Mouse (Mus musculus): Measurements from ENCODE around the gene Lsm8. TPM values are rescaled to one million over a fixed set of nuclear protein-coding genes. Genes with fewer than 3 reads are reported as not detected.
A peak's percentile ranks its signal among the peaks of the same experiment; 100 is the strongest.
"Not testable (repeated sequence)": the region's sequence is repeated elsewhere in the genome, so short reads cannot be mapped to it uniquely, and the experiment has no call there.

The Lsm8 gene
- 42.3 and 45.0 TPM in 2 replicates for polyA plus RNA-seq (2011; ENCODE audit: insufficient read length, low read depth, missing spikeins)

DNA sequence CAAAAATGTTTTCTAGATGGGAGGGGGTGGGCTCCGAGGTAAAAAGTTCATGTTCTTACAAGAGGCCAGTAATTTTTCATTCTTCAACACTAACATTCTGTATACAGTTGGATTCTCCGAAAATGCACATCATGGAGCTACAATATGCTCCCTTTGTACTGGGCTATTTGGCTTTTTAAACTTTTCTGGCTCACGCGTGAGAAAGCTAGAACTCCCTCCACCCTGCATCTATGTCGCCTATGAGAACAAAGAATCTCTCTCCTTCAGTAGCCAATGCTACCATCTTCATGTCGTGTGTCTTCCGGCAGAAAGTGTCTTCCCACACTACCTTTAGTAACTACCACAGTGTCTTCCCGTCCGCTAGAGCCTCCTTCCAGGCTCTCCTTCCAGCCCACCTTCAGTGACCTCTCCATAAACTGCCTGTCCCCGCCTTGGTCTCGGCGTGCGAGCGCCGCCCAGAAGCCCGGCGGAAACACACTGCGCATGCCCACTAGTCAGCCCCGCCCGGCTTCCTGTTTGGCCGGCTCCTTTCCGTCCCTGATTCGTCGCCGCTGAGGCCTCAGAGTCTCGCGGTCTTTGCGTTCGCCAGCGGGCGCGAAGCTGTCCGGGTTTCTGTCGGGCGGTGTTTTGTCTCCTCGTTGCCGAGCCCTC lies at the start of gene Lsm8:
TSS of gene Lsm8 (plus strand) at position 529 of the 651 bp plus-strand sequence.
- H3K27ac ChIP-seq (ENCODE audit: insufficient read depth, low read length), result peak within 1 kb of the TSS; percentile 95
- peak; percentile 96 for TF ChIP-seq POLR2A (IDR thresholded peaks at IDR 0.05; ENCODE audit: low read depth, low read length)
- no peak for TF ChIP-seq CTCF (IDR thresholded peaks at IDR 0.05; ENCODE audit: borderline replicate concordance, insufficient read depth, low read length)
- H3K4me3 ChIP-seq (ENCODE audit: insufficient read depth, low read length), result peak within 1 kb of the TSS; percentile 99
- no peaks in the 10 kb centered on the region for H3K4me1 ChIP-seq (ENCODE audit: control insufficient read depth, insufficient read depth, low read length)

- no peak overlapping the region for H3K27ac ChIP-seq (ENCODE audit: insufficient read depth, low read length)
- H3K4me3 ChIP-seq (ENCODE audit: insufficient read depth, low read length), result no peak overlapping the region
- no peak for TF ChIP-seq POLR2A (IDR thresholded peaks at IDR 0.05; ENCODE audit: low read depth, low read length)
- TF ChIP-seq CTCF (IDR thresholded peaks at IDR 0.05; ENCODE audit: borderline replicate concordance, insufficient read depth, low read length), result no peak
- no peaks in the 10 kb centered on the region for H3K4me1 ChIP-seq (ENCODE audit: control insufficient read depth, insufficient read depth, low read length)
Measured at GRCm38 (mm10) chr6:18800869-18801511, 47.4 kb upstream of the Lsm8 start.

DNA sequence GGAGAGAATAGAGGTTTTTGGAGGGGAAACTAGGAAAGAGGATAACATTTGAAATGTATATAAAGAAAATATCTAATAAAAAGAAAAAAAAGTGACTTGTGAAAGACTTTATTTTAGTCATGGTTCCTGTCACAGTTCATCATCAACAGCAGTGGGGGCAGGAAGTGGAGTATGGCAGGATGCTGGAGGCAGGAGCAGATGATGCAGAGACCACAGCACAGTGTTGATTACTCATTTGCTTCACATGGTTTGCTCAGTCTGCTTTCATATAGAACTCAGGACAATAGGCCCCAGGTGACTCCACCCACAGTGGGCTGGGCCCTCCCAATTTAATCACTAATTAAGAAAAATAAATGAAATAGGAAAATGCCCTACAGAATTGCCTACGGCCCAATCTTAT lies 35.8 kb upstream of the Lsm8 start:
- no peak for TF ChIP-seq POLR2A (IDR thresholded peaks at IDR 0.05; ENCODE audit: low read depth, low read length)
- TF ChIP-seq CTCF (IDR thresholded peaks at IDR 0.05; ENCODE audit: borderline replicate concordance, insufficient read depth, low read length), result no peak
- Histone ChIP-seq H3K4me3 (ENCODE audit: insufficient read depth, low read length) (no peak overlapping the region), H3K4me1 (ENCODE audit: control insufficient read depth, insufficient read depth, low read length) (no peaks in the 10 kb centered on the region), H3K27ac (ENCODE audit: insufficient read depth, low read length) (no peak overlapping the region)

DNA sequence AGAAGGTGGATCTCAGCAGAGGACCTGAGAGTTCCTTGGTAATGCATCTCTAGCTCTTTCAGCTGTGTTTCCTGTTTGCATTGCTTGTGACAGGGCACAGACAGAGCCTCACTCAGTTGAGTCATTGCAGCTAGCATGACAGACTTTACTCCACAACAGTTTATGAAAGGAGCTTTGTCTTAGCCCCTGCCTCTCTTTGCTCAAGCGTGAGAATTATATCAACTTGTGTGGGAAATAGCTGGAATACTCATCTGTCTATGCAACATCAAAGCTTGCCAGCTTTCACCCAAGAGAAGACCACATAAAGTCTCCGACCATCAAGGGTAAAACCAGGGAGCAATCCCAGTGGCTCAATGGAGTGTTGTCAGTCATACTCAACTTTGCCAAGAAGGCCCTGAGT lies 32.8 kb upstream of the Lsm8 start:
- Histone ChIP-seq H3K4me3 (ENCODE audit: insufficient read depth, low read length) (no peak overlapping the region), H3K27ac (ENCODE audit: insufficient read depth, low read length) (no peak overlapping the region), H3K4me1 (ENCODE audit: control insufficient read depth, insufficient read depth, low read length) (no peaks in the 10 kb centered on the region)
- TF ChIP-seq CTCF (IDR thresholded peaks at IDR 0.05; ENCODE audit: borderline replicate concordance, insufficient read depth, low read length) (no peak), POLR2A (IDR thresholded peaks at IDR 0.05; ENCODE audit: low read depth, low read length) (no peak)

DNA sequence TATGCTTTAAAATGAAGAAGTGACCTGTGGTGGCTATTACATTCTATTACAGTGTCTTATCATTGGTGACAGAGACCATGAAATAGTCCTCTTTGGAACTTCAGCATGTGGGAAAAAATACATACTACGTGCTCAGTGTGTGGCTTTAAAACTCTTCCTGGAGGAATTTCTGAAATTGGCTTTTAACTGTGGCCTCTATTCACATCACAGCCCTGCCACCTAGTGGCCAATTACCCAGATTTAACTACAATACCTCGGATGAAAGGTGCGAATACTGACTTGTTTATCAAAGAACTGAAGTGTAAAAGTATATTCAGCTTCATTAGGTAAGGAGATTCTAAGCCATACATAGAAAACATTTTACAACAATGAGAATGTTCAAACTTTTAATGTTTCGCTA lies 29.0 kb upstream of the Lsm8 start:
- no peaks in the 10 kb centered on the region for H3K4me1 ChIP-seq (ENCODE audit: control insufficient read depth, insufficient read depth, low read length)
- H3K4me3 ChIP-seq (ENCODE audit: insufficient read depth, low read length), result no peak overlapping the region
- TF ChIP-seq POLR2A (IDR thresholded peaks at IDR 0.05; ENCODE audit: low read depth, low read length) (no peak), CTCF (IDR thresholded peaks at IDR 0.05; ENCODE audit: borderline replicate concordance, insufficient read depth, low read length) (no peak)
- H3K27ac ChIP-seq (ENCODE audit: insufficient read depth, low read length), result no peak overlapping the region

DNA sequence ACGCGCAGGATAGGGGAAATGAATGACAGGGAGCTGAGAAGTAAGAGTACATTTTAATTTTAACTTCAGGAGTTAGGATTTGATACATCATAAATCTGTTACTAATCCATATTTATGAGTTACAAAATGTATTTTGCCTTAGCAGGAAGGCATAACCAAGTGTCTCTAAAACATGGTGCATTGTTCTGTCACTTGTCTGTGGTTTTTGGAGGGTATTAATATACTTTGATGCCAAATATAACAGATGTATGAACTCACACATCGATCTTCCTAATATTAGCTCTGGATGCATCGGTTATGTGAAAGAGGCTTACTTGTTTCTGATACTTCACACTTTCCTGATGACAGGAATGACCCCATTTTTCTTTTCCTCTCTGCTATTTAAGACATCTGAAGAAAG lies 28.1 kb upstream of the Lsm8 start:
- no peak overlapping the region for H3K27ac ChIP-seq (ENCODE audit: insufficient read depth, low read length)
- H3K4me3 ChIP-seq (ENCODE audit: insufficient read depth, low read length), result no peak overlapping the region
- H3K4me1 ChIP-seq (ENCODE audit: control insufficient read depth, insufficient read depth, low read length), result no peaks in the 10 kb centered on the region
- TF ChIP-seq CTCF (IDR thresholded peaks at IDR 0.05; ENCODE audit: borderline replicate concordance, insufficient read depth, low read length), result no peak
- TF ChIP-seq POLR2A (IDR thresholded peaks at IDR 0.05; ENCODE audit: low read depth, low read length), result no peak

GRCm38 (mm10) chr6:18822812-18823211 lies 25.6 kb upstream of the Lsm8 start:
- TF ChIP-seq CTCF (IDR thresholded peaks at IDR 0.05; ENCODE audit: borderline replicate concordance, insufficient read depth, low read length) (no peak), POLR2A (IDR thresholded peaks at IDR 0.05; ENCODE audit: low read depth, low read length) (no peak)
- H3K27ac ChIP-seq (ENCODE audit: insufficient read depth, low read length), result peak overlapping the region; percentile 8
- no peaks in the 10 kb centered on the region for H3K4me1 ChIP-seq (ENCODE audit: control insufficient read depth, insufficient read depth, low read length)
- no peak overlapping the region for H3K4me3 ChIP-seq (ENCODE audit: insufficient read depth, low read length)

- no peak for TF ChIP-seq CTCF (IDR thresholded peaks at IDR 0.05; ENCODE audit: borderline replicate concordance, insufficient read depth, low read length)
- Histone ChIP-seq H3K4me3 (ENCODE audit: insufficient read depth, low read length) (no peak overlapping the region), H3K27ac (ENCODE audit: insufficient read depth, low read length) (no peak overlapping the region), H3K4me1 (ENCODE audit: control insufficient read depth, insufficient read depth, low read length) (no peaks in the 10 kb centered on the region)
Measured at GRCm38 (mm10) chr6:18832958-18833357, 15.4 kb upstream of the Lsm8 start.

DNA sequence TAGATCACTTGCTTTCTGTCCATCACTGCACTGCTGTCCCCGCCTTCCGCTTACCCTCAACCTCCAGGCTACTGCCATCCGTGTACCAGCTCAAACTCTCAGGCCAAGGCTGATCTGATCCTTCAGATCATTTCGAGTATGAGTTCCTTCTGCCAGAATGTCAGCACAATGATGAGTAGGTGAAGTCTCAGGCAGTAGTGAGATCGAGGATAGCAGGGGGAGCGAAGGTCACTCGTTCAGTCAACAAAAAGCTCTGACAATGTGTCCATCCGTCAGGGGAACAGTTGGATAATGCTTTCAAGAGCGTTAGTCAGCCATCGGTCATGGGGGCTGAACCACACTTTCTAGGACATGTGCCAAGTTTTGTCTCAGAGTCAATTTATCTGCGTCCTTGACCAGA lies 3.9 kb upstream of the Lsm8 start:
- H3K4me3 ChIP-seq (ENCODE audit: insufficient read depth, low read length); H3K4me1 ChIP-seq (ENCODE audit: control insufficient read depth, insufficient read depth, low read length); H3K27ac ChIP-seq (ENCODE audit: insufficient read depth, low read length): not testable (repeated sequence)

DNA sequence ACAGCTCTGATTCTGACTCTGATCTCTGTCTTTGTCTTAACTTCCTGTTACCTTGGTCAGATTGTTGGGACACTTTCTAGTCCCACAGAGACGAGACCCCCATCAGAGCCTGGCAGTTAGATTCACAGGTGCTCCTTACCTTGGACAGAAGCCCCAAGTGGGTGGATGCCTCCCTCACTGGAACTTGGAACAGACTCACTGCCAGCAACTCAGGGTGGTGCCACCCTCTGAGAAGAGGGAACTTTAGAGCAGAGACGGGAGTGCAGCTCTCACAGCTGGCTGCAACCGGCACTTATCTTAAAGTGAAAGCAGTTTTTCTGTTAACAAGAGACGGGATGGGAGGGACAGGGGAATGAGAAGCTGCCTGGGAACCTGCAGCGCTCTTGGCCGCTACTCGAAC lies 2.8 kb upstream of the Lsm8 start:
- H3K4me3 ChIP-seq (ENCODE audit: insufficient read depth, low read length); H3K4me1 ChIP-seq (ENCODE audit: control insufficient read depth, insufficient read depth, low read length); H3K27ac ChIP-seq (ENCODE audit: insufficient read depth, low read length): not testable (repeated sequence)

DNA sequence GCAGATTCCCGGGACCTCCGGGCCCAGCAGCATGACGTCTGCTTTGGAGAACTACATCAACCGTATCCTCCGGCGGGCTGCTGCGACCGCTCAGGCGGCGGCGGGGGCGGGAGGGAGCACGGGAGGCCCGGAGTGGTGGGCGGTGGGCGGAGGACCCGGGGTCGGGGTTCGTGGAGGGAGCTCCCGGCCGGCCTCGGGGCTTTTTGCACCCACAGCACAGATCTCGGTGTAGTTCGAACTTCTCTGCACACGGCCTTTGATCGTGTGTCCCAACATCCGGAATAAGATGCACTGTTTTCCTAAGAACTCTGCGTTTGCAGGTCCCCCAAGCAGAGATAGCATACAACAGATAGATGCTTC lies 303 bp downstream of the Lsm8 start:
- peak overlapping the region; percentile 99 for H3K4me3 ChIP-seq (ENCODE audit: insufficient read depth, low read length)
- TF ChIP-seq CTCF (IDR thresholded peaks at IDR 0.05; ENCODE audit: borderline replicate concordance, insufficient read depth, low read length), result no peak
- TF ChIP-seq POLR2A (IDR thresholded peaks at IDR 0.05; ENCODE audit: low read depth, low read length), result no peak
- H3K27ac ChIP-seq (ENCODE audit: insufficient read depth, low read length), result peak overlapping the region; percentile 37
- H3K4me1 ChIP-seq (ENCODE audit: control insufficient read depth, insufficient read depth, low read length), result no peaks in the 10 kb centered on the region

Measured in embryonic fibroblast, embryonic 13.5 days (primary cell).